Mouse (Mus musculus): ENCODE data around the gene Gm7168.
"Not testable (repeated sequence)": the region's sequence is repeated elsewhere in the genome, so short reads cannot be mapped to it uniquely, and the experiment has no call there.

Gene Gm7168

GRCm38 (mm10) chr17:13993425-13993824 lies 45.3 kb downstream of the Gm7168 start:
- DNase-seq (ENCODE audit: inconsistent ontology term), result not testable (repeated sequence)

Data from Muller cell, postnatal 12 days (primary cell).